Mouse (Mus musculus): ENCODE measurements around the gene Kifc1. TPM values are rescaled to one million over a fixed set of nuclear protein-coding genes. Genes with fewer than 3 reads are reported as not detected.

Gene Kifc1
- polyA plus RNA-seq, 1 experiment from 2014 or later = 3.3 TPM

DNA sequence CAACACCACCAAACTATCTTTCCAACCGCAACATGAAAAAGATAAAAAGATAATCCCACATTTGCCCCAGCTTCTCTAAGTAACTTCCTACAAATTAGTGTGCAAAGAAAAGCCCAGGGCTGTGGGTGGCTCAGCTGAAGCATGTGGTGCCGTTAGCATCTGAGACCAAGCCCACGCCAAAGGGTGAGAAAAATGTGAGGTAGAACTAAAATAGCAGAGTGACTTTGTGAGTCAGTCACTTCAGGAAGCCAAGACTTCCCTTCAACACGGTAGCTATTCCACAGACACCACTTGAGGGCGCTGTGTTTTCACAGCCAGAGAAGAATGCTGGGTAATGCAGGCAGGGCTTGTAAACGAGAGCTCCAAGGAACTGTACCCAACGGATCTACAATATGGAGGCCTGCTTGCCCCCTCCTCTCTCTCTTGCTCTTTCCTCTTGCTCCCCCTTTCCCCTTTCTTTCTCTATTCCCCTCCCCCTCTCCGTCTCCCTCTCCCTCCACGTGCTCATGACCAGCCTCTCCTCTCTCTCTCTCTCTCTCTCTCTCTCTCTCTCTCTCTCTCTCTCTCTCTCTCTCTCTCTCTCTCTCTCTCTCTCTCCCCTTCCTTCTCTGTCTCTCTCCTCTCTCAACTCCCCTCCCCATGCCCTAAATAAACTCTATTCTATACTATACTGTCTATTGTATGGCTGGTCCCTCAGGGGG lies 25.0 kb downstream of the Kifc1 start:
- H3K27me3 ChIP-seq = no peaks in the 10 kb centered on the region
- no peaks in the 10 kb centered on the region for H3K9me3 ChIP-seq
- H3K9ac ChIP-seq (replicated peaks) = no peak overlapping the region
- no peak overlapping the region for H3K4me2 ChIP-seq (replicated peaks)
- H3K4me3 ChIP-seq = no peak overlapping the region
- no peak for ATAC-seq (replicated peaks)
- H3K36me3 ChIP-seq = no peaks in the 10 kb centered on the region
- H3K4me1 ChIP-seq = no peaks in the 10 kb centered on the region
- H3K27ac ChIP-seq (replicated peaks) = no peak overlapping the region
- 37% methylated on average over 9 of the region's 9 CpGs for WGBS

DNA sequence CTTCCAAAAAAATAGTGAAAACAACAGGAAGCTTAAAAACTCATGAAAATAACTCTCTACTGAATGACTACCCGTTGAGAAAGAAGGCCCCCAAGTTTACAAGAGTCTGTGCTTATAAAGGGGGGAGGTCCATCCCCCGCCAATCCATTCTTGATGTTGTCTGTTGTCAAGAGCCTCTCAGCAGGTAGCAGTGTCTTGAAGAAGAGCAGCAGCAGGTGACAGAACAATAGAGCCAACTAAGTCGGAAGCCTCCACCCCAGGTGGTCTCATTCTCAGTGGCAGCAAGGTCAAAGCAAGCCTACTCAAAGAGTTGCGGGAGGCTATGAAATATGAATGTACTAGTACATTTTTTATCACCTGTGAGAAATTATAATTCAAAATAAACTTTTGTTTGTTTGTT lies 32.6 kb downstream of the Kifc1 start:
- H3K9me3 ChIP-seq = no peaks in the 10 kb centered on the region
- H3K27me3 ChIP-seq = no peaks in the 10 kb centered on the region
- no peak overlapping the region for H3K9ac ChIP-seq (replicated peaks)
- H3K36me3 ChIP-seq = no peaks in the 10 kb centered on the region
- 71% methylated on average over 4 of the region's 4 CpGs for WGBS
- H3K4me2 ChIP-seq (replicated peaks) = no peak overlapping the region
- H3K4me3 ChIP-seq = no peak overlapping the region
- no peak overlapping the region for H3K27ac ChIP-seq (replicated peaks)
- no peaks in the 10 kb centered on the region for H3K4me1 ChIP-seq
- no peak for ATAC-seq (replicated peaks)

DNA sequence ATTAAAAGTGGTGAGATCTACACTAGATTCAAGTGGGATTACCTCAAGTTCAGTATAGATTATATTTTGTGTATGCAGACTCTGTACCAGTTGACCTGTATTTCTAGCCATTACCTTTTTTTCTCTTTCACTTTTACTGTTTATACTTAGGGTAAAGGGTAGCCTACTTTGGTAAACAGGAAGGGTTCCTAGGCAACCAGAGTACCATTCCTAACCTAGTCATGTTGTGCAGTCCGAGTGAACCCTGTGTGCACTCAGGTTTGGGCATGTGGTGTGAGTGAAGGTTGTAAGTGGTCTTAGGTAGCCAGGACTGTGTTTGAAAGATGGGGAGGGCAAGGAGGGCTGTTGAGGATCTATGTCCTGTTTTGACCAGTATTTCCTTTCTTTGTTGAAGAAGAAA lies 39.1 kb downstream of the Kifc1 start:
- WGBS = 91% methylated on average over 1 of the region's 1 CpGs
- Histone ChIP-seq H3K4me2 (replicated peaks) (no peak overlapping the region), H3K27ac (replicated peaks) (no peak overlapping the region), H3K27me3 (no peaks in the 10 kb centered on the region), H3K4me3 (no peak overlapping the region), H3K9ac (replicated peaks) (no peak overlapping the region), H3K9me3 (no peaks in the 10 kb centered on the region), H3K4me1 (no peaks in the 10 kb centered on the region), H3K36me3 (peaks cover 22% of the 10 kb centered on the region)
- ATAC-seq (replicated peaks) = no peak

DNA sequence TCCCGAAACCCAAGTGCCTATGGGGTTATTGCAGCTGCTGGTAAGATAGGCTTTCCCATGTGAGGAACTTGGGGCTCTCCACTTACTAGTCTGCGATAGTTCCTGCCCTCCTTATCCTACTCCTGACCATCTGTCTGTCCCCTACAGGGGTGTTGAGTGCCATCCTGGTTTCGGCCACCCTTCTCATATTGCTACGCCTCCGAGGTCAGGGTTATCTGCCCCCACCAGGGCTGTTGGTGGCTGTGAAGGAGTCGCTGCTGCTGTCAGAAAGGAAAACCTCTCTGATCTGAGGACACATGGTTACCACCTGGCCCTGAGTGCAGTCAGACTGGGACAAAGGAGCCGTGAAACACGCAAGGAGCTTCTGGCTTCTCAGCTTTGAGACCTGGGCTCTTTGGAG lies 42.3 kb downstream of the Kifc1 start:
- H3K9ac ChIP-seq (replicated peaks) = no peak overlapping the region
- H3K4me1 ChIP-seq = peaks cover 15% of the 10 kb centered on the region
- 92% methylated on average over 8 of the region's 8 CpGs for WGBS
- no peak for ATAC-seq (replicated peaks)
- H3K27me3 ChIP-seq = no peaks in the 10 kb centered on the region
- peaks cover 22% of the 10 kb centered on the region for H3K36me3 ChIP-seq
- H3K4me2 ChIP-seq (replicated peaks) = no peak overlapping the region
- H3K4me3 ChIP-seq = no peak overlapping the region
- H3K27ac ChIP-seq (replicated peaks) = no peak overlapping the region
- no peaks in the 10 kb centered on the region for H3K9me3 ChIP-seq

DNA sequence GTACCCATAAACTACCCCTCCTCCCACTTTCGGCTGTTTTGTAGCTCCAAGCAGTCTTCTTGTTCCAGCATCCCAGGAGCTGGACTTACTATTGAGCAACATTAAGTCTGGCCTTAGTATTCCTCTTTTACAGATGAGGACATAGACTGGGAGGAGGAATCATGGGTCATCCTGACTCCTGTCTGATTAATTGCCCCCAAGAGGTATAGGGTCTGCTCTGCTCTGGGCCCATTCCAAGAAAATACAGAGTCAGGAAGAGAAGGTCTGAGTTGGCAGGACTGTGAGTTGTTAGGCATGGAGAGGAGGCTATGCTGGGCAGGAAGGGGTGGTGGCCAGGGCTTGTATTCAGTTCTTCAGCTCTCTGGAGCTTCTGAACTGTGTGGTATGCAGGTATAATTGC lies 46.3 kb downstream of the Kifc1 start:
- Histone ChIP-seq H3K9ac (replicated peaks) (peak overlapping the region; percentile 75), H3K4me1 (peaks cover 15% of the 10 kb centered on the region), H3K4me2 (replicated peaks) (peak overlapping the region; percentile 87), H3K27me3 (no peaks in the 10 kb centered on the region), H3K9me3 (no peaks in the 10 kb centered on the region), H3K27ac (replicated peaks) (no peak overlapping the region), H3K4me3 (peak overlapping the region; percentile 83), H3K36me3 (peaks cover 17% of the 10 kb centered on the region)
- 74% methylated on average over 1 of the region's 1 CpGs for WGBS
- ATAC-seq (replicated peaks) = no peak

DNA sequence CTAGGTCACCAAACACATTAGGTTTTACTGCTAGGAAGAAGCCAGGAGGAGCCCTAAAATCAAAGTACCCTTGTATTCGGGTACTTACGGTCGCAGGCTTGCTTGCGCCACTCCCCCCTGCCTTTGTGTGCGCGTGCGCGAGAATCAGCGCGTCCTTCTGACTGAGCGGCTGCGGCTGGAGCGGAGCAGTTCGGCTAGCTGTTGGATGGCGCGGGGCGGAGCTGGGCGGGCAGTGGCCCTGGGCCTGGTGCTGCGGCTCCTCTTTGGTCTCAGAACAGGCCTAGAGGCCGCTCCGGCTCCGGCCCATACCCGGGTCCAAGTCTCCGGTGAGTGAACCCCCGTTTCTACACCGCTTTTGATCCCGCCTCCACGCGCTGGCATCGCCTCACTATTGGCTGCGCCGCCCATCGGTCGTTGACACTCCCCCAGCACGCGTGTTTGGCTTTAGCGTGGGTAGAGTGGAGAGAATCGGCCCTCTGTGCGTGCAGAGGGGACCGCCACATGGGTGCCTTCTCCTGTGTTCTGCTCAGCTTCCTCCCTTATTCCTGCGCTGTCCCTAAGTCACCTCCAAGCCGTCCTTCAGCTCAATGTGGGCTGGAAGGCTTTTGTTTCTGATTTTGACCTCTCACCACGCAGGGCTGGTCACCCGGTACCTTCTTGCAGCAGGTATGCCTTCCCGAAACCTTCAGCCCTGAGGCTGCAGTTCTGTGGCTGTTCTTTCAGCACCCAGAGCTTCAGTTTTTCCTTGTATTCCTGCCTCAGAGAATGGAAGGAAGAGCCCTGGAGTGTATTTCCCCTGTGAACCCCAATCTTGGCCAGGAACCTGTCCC lies 47.3 kb downstream of the Kifc1 start, which contains the start of gene Cd320:
Gene Cd320, plus strand, starts transcription at position 126 of the 830 bp plus-strand sequence.
- peak within 1 kb of the TSS; percentile 87 for H3K4me2 ChIP-seq (replicated peaks)
- 0% methylated on average over 45 of the region's 45 CpGs for WGBS
- H3K4me3 ChIP-seq = peak within 1 kb of the TSS; percentile 83
- peak within 1 kb of the TSS; percentile 75 for H3K9ac ChIP-seq (replicated peaks)
- peak within 1 kb of the TSS; percentile 82 for H3K27ac ChIP-seq (replicated peaks)
- no peaks in the 10 kb centered on the region for H3K27me3 ChIP-seq
- peaks cover 15% of the 10 kb centered on the region for H3K4me1 ChIP-seq
- ATAC-seq (replicated peaks) = peak; percentile 97
- peaks cover 16% of the 10 kb centered on the region for H3K36me3 ChIP-seq
- H3K9me3 ChIP-seq = no peaks in the 10 kb centered on the region

DNA sequence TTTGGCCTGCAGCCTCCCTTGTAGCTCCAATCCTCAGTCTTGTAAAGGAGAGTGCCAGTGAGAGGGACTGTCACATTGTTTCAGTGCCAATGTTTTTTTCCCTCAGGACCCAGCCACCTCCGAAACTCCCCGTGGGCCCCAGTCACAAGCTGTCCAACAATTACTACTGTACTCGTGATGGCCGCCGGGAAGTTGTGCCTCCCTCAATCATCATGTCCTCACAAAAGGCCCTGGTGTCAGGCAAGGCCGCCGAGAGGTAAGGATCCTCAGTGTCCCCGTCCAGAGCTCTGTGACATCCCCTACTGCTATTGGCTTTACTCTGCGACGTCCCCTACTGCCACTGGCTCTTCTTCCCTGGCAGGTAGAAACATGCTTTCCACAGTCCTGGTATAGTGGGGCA lies 60.9 kb downstream of the Kifc1 start:
- ATAC-seq (replicated peaks) = no peak
- Histone ChIP-seq H3K9ac (replicated peaks) (no peak overlapping the region), H3K4me2 (replicated peaks) (no peak overlapping the region), H3K36me3 (peaks cover 46% of the 10 kb centered on the region), H3K4me3 (no peak overlapping the region), H3K9me3 (no peaks in the 10 kb centered on the region), H3K27me3 (no peaks in the 10 kb centered on the region), H3K27ac (replicated peaks) (no peak overlapping the region), H3K4me1 (peaks cover 26% of the 10 kb centered on the region)
- 84% methylated on average over 10 of the region's 10 CpGs for WGBS

DNA sequence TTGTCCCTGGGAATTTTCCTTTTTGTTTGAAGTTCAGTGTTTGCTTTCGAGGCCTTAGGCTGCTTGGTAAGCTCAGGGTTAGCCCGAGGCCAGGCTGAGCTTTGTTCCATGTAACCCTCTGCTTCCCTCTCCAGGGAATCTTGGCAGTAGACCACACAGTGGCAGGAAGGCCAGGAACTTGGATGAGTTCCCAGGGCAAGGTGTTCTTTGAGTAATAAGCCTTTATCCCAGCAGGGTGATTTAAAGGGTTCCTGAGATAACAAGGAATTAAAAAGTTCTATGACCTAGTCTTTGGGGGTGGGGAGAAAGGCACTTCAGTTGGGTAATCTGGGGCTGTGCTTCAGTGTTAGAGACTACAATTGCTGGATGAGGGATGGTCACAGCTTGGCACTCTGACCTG lies 61.6 kb downstream of the Kifc1 start:
- no peak overlapping the region for H3K27ac ChIP-seq (replicated peaks)
- H3K9me3 ChIP-seq = no peaks in the 10 kb centered on the region
- H3K4me1 ChIP-seq = peaks cover 26% of the 10 kb centered on the region
- H3K36me3 ChIP-seq = peaks cover 39% of the 10 kb centered on the region
- 40% methylated on average over 2 of the region's 2 CpGs for WGBS
- no peak overlapping the region for H3K9ac ChIP-seq (replicated peaks)
- H3K27me3 ChIP-seq = no peaks in the 10 kb centered on the region
- H3K4me3 ChIP-seq = no peak overlapping the region
- H3K4me2 ChIP-seq (replicated peaks) = no peak overlapping the region
- no peak for ATAC-seq (replicated peaks)

DNA sequence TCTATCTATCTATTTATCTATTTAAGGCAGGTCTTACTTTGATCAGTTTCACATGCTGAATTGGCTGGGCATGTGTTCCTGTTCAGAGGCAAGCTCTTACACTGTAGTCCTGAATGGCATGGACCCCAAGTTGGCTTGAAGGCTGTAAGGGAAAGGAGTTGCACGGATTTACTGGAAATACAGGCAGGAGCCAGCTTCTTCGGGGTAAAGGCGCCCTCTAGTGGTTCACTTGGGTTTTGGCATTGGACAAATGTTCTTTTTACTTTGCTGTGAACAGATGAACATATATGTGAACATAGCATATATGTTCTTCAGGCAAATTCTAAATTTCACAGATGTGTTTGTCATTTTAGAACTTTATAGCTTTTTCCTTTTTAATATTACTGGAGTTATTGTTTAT lies 63.6 kb downstream of the Kifc1 start:
- Histone ChIP-seq H3K27me3 (no peaks in the 10 kb centered on the region), H3K9me3 (no peaks in the 10 kb centered on the region), H3K27ac (replicated peaks) (no peak overlapping the region), H3K4me3 (no peak overlapping the region), H3K4me1 (peaks cover 44% of the 10 kb centered on the region), H3K36me3 (peaks cover 35% of the 10 kb centered on the region), H3K4me2 (replicated peaks) (no peak overlapping the region), H3K9ac (replicated peaks) (no peak overlapping the region)
- no peak for ATAC-seq (replicated peaks)
- under 1% methylated on average over 3 of the region's 3 CpGs for WGBS

Small RNA genes within 50 kb of the gene (microRNA-seq; reads per million reads assigned to microRNA genes)
- not detected for gene Gm27740

Other genes starting within 250 kb of the Kifc1 start
- gene Hnrnpm, start 203.8 kb downstream of the Kifc1 start, polyA plus RNA-seq (2015; fragmentation: Nextera tagmentation; extraction: Ambion mirVana) = 246 and 265 TPM in 2 replicates
- 71.8 and 72.8 TPM in 2 replicates for gene March2, start 172.0 kb downstream of the Kifc1 start, polyA plus RNA-seq (2015; fragmentation: Nextera tagmentation; extraction: Ambion mirVana)
- 452 and 485 TPM in 2 replicates for gene Rab11b, start 130.1 kb downstream of the Kifc1 start, polyA plus RNA-seq (2015; fragmentation: Nextera tagmentation; extraction: Ambion mirVana)
- gene Angptl4, start 108.8 kb downstream of the Kifc1 start, polyA plus RNA-seq (2015; fragmentation: Nextera tagmentation; extraction: Ambion mirVana) = 12.8 and 14.0 TPM in 2 replicates
- 41.4 and 42.5 TPM in 2 replicates for gene Kank3, start 80.1 kb downstream of the Kifc1 start, polyA plus RNA-seq (2015; fragmentation: Nextera tagmentation; extraction: Ambion mirVana)
- gene Rps28, start 66.1 kb downstream of the Kifc1 start, polyA plus RNA-seq (2015; fragmentation: Nextera tagmentation; extraction: Ambion mirVana) = 612 and 676 TPM in 2 replicates
- gene Ndufa7, start 66.1 kb downstream of the Kifc1 start, polyA plus RNA-seq (2015; fragmentation: Nextera tagmentation; extraction: Ambion mirVana) = 417 and 444 TPM in 2 replicates
- 60.7 and 63.5 TPM in 2 replicates for gene Cd320, start 47.6 kb downstream of the Kifc1 start, polyA plus RNA-seq (2015; fragmentation: Nextera tagmentation; extraction: Ambion mirVana)
- gene Gm7029, start 16.8 kb downstream of the Kifc1 start, polyA plus RNA-seq (2015; fragmentation: Nextera tagmentation; extraction: Ambion mirVana) = not detected in 2 replicates
- 0.32 and 0.80 TPM in 2 replicates for gene Platr17, start 14.5 kb upstream of the Kifc1 start, polyA plus RNA-seq (2015; fragmentation: Nextera tagmentation; extraction: Ambion mirVana)
- 61.5 and 63.5 TPM in 2 replicates for gene Daxx, start 18.8 kb upstream of the Kifc1 start, polyA plus RNA-seq (2015; fragmentation: Nextera tagmentation; extraction: Ambion mirVana)
- gene Tapbp, start 25.2 kb upstream of the Kifc1 start, polyA plus RNA-seq (2015; fragmentation: Nextera tagmentation; extraction: Ambion mirVana) = 18.2 and 18.4 TPM in 2 replicates
- gene Zbtb22, start 25.2 kb upstream of the Kifc1 start, polyA plus RNA-seq (2015; fragmentation: Nextera tagmentation; extraction: Ambion mirVana) = 18.7 and 19.5 TPM in 2 replicates
- 46.6 and 47.2 TPM in 2 replicates for gene Rgl2, start 38.9 kb upstream of the Kifc1 start, polyA plus RNA-seq (2015; fragmentation: Nextera tagmentation; extraction: Ambion mirVana)
- gene Pfdn6, start 49.7 kb upstream of the Kifc1 start, polyA plus RNA-seq (2015; fragmentation: Nextera tagmentation; extraction: Ambion mirVana) = 198 and 212 TPM in 2 replicates
- gene Wdr46, start 50.0 kb upstream of the Kifc1 start, polyA plus RNA-seq (2015; fragmentation: Nextera tagmentation; extraction: Ambion mirVana) = 31.0 and 33.4 TPM in 2 replicates
- gene B3galt4, start 60.8 kb upstream of the Kifc1 start, polyA plus RNA-seq (2015; fragmentation: Nextera tagmentation; extraction: Ambion mirVana) = 10.1 and 10.4 TPM in 2 replicates
- 75.8 and 79.7 TPM in 2 replicates for gene Vps52, start 65.2 kb upstream of the Kifc1 start, polyA plus RNA-seq (2015; fragmentation: Nextera tagmentation; extraction: Ambion mirVana)
- gene Rps18, start 65.3 kb upstream of the Kifc1 start, polyA plus RNA-seq (2015; fragmentation: Nextera tagmentation; extraction: Ambion mirVana) = 864 and 971 TPM in 2 replicates
- gene H2-K1, start 109.7 kb upstream of the Kifc1 start, polyA plus RNA-seq (2015; fragmentation: Nextera tagmentation; extraction: Ambion mirVana) = 8.1 and 13.0 TPM in 2 replicates
- 21.9 and 22.9 TPM in 2 replicates for gene Ring1, start 134.0 kb upstream of the Kifc1 start, polyA plus RNA-seq (2015; fragmentation: Nextera tagmentation; extraction: Ambion mirVana)
- gene H2-Ke6, start 137.4 kb upstream of the Kifc1 start, polyA plus RNA-seq (2015; fragmentation: Nextera tagmentation; extraction: Ambion mirVana) = 64.4 and 74.3 TPM in 2 replicates
- 148 and 156 TPM in 2 replicates for gene Slc39a7, start 141.0 kb upstream of the Kifc1 start, polyA plus RNA-seq (2015; fragmentation: Nextera tagmentation; extraction: Ambion mirVana)
- 58.2 and 64.5 TPM in 2 replicates for gene Rxrb, start 141.2 kb upstream of the Kifc1 start, polyA plus RNA-seq (2015; fragmentation: Nextera tagmentation; extraction: Ambion mirVana)
- 2.0 and 2.1 TPM in 2 replicates for gene Col11a2, start 148.8 kb upstream of the Kifc1 start, polyA plus RNA-seq (2015; fragmentation: Nextera tagmentation; extraction: Ambion mirVana)
- gene H2-Oa, start 201.7 kb upstream of the Kifc1 start, polyA plus RNA-seq (2015; fragmentation: Nextera tagmentation; extraction: Ambion mirVana) = 0.15 TPM in 1 of 2 replicates, not detected in the other
- 12.9 and 13.0 TPM in 2 replicates for gene H2-DMa, start 228.9 kb upstream of the Kifc1 start, polyA plus RNA-seq (2015; fragmentation: Nextera tagmentation; extraction: Ambion mirVana)
- gene Brd2, start 232.0 kb upstream of the Kifc1 start, polyA plus RNA-seq (2015; fragmentation: Nextera tagmentation; extraction: Ambion mirVana) = 132 and 133 TPM in 2 replicates